Mouse (Mus musculus): Measurements from ENCODE around the gene Trim41.
A peak's percentile ranks its signal among the peaks of the same experiment; 100 is the strongest.

Trim41 gene

GRCm38 (mm10) chr11:48813782-48814181, 3.4 kb downstream of the Trim41 start:
- no peak for DNase-seq (ENCODE audit: low read depth, low spot score)

GRCm38 (mm10) chr11:48810142-48810541, 7.0 kb downstream of the Trim41 start:
- DNase-seq (ENCODE audit: low read depth, low spot score): no peak

GRCm38 (mm10) chr11:48809434-48809830, 7.7 kb downstream of the Trim41 start:
- DNase-seq (ENCODE audit: low read depth, low spot score): peak; percentile 57

GRCm38 (mm10) chr11:48808737-48809433, 8.3 kb downstream of the Trim41 start:
- DNase-seq (ENCODE audit: low read depth, low spot score): peak; percentile 46

- no peak for DNase-seq (ENCODE audit: low read depth, low spot score)
Measured at GRCm38 (mm10) chr11:48808304-48808646, 8.9 kb downstream of the Trim41 start.

- no peak for DNase-seq (ENCODE audit: low read depth, low spot score)
Measured at GRCm38 (mm10) chr11:48807563-48808303, 9.4 kb downstream of the Trim41 start.

GRCm38 (mm10) chr11:48806856-48807562, 10.1 kb downstream of the Trim41 start:
- DNase-seq (ENCODE audit: low read depth, low spot score): peak; percentile 70

GRCm38 (mm10) chr11:48804922-48805321, 12.2 kb downstream of the Trim41 start:
- DNase-seq (ENCODE audit: low read depth, low spot score): no peak

- no peak for DNase-seq (ENCODE audit: low read depth, low spot score)
Measured at GRCm38 (mm10) chr11:48803988-48804387, 13.2 kb downstream of the Trim41 start.

- DNase-seq (ENCODE audit: low read depth, low spot score): no peak
Measured at GRCm38 (mm10) chr11:48801831-48802772, 15.1 kb downstream of the Trim41 start.

GRCm38 (mm10) chr11:48799921-48800701, 17.0 kb downstream of the Trim41 start, which contains the start of gene Rack1:
TSS of gene Rack1 (plus strand) at chr11:48800332.
- DNase-seq (ENCODE audit: low read depth, low spot score): peak; percentile 96

GRCm38 (mm10) chr11:48798984-48799920, 17.9 kb downstream of the Trim41 start:
- DNase-seq (ENCODE audit: low read depth, low spot score): no peak

GRCm38 (mm10) chr11:48798308-48798707, 18.8 kb downstream of the Trim41 start:
- DNase-seq (ENCODE audit: low read depth, low spot score): no peak

GRCm38 (mm10) chr11:48797287-48797686, 19.9 kb downstream of the Trim41 start:
- no peak for DNase-seq (ENCODE audit: low read depth, low spot score)

- no peak for DNase-seq (ENCODE audit: low read depth, low spot score)
Measured at GRCm38 (mm10) chr11:48796290-48796689, 20.9 kb downstream of the Trim41 start.

GRCm38 (mm10) chr11:48795221-48795620, 21.9 kb downstream of the Trim41 start:
- DNase-seq (ENCODE audit: low read depth, low spot score): no peak

- no peak for DNase-seq (ENCODE audit: low read depth, low spot score)
Measured at GRCm38 (mm10) chr11:48793184-48793583, 24.0 kb downstream of the Trim41 start.

GRCm38 (mm10) chr11:48791894-48792293, 25.3 kb downstream of the Trim41 start:
- DNase-seq (ENCODE audit: low read depth, low spot score): peak; percentile 3

GRCm38 (mm10) chr11:48790946-48791345, 26.2 kb downstream of the Trim41 start:
- no peak for DNase-seq (ENCODE audit: low read depth, low spot score)

All from R1 (cell line).